Mouse (Mus musculus): ENCODE measurements around the gene Hcn2.
A peak's percentile ranks its signal among the peaks of the same experiment; 100 is the strongest.
"Not testable (repeated sequence)": the region's sequence is repeated elsewhere in the genome, so short reads cannot be mapped to it uniquely, and the experiment has no call there.

The Hcn2 gene

GRCm38 (mm10) chr10:79743650-79744365 lies 27.4 kb downstream of the Hcn2 start:
- DNase-seq (ENCODE audit: low spot score in 2 of 2) = no peak

- no peak for DNase-seq (ENCODE audit: low spot score in 2 of 2)
Measured at GRCm38 (mm10) chr10:79745411-79745810, 29.0 kb downstream of the Hcn2 start.

GRCm38 (mm10) chr10:79745898-79746773 lies 29.7 kb downstream of the Hcn2 start, which contains the start of gene Polrmt:
TSS of gene Polrmt (minus strand) at chr10:79746581.
- DNase-seq (ENCODE audit: low spot score in 2 of 2) = peak; percentile 86 to 95

- no peak for DNase-seq (ENCODE audit: low spot score in 2 of 2)
Measured at GRCm38 (mm10) chr10:79746774-79747151, 30.3 kb downstream of the Hcn2 start.

- DNase-seq (ENCODE audit: low spot score in 2 of 2) = no peak
Measured at GRCm38 (mm10) chr10:79748496-79748895, 32.1 kb downstream of the Hcn2 start.

GRCm38 (mm10) chr10:79754856-79755516 lies 38.6 kb downstream of the Hcn2 start, which contains the start of gene Fgf22:
TSS of gene Fgf22 (plus strand) at chr10:79755076.
- DNase-seq (ENCODE audit: low spot score in 2 of 2) = peak in 1 of 2 experiments; percentile 39

- no peak for DNase-seq (ENCODE audit: low spot score in 2 of 2)
Measured at GRCm38 (mm10) chr10:79755854-79756253, 39.4 kb downstream of the Hcn2 start.

GRCm38 (mm10) chr10:79756660-79757059 lies 40.2 kb downstream of the Hcn2 start:
- DNase-seq (ENCODE audit: low spot score in 2 of 2) = no peak

GRCm38 (mm10) chr10:79759675-79760074 lies 43.2 kb downstream of the Hcn2 start:
- DNase-seq (ENCODE audit: low spot score in 2 of 2) = not testable (repeated sequence)

- no peak for DNase-seq (ENCODE audit: low spot score in 2 of 2)
Measured at GRCm38 (mm10) chr10:79760603-79761143, 44.2 kb downstream of the Hcn2 start.

- no peak for DNase-seq (ENCODE audit: low spot score in 2 of 2)
Measured at GRCm38 (mm10) chr10:79762875-79763274, 46.4 kb downstream of the Hcn2 start.

- DNase-seq (ENCODE audit: low spot score in 2 of 2) = peak in 1 of 2 experiments; percentile 62
Measured at GRCm38 (mm10) chr10:79764234-79764633, 47.8 kb downstream of the Hcn2 start.

GRCm38 (mm10) chr10:79765228-79765745 lies 48.9 kb downstream of the Hcn2 start:
- DNase-seq (ENCODE audit: low spot score in 2 of 2) = no peak

GRCm38 (mm10) chr10:79766001-79766507 lies 49.6 kb downstream of the Hcn2 start:
- DNase-seq (ENCODE audit: low spot score in 2 of 2) = peak in 1 of 2 experiments; percentile 52

- DNase-seq (ENCODE audit: low spot score in 2 of 2) = peak; percentile 99
Measured at GRCm38 (mm10) chr10:79766508-79767325, 50.3 kb downstream of the Hcn2 start, which contains the start of gene Rnf126. TSS of gene Rnf126 (minus strand) at chr10:79766952.

- peak; percentile 70 to 88 for DNase-seq (ENCODE audit: low spot score in 2 of 2)
Measured at GRCm38 (mm10) chr10:79767372-79768244, 51.2 kb downstream of the Hcn2 start.

- DNase-seq (ENCODE audit: low spot score in 2 of 2) = peak; percentile 50 to 64
Measured at GRCm38 (mm10) chr10:79768400-79768799, 52.0 kb downstream of the Hcn2 start.

- no peak for DNase-seq (ENCODE audit: low spot score in 2 of 2)
Measured at GRCm38 (mm10) chr10:79769329-79769728, 52.9 kb downstream of the Hcn2 start.

GRCm38 (mm10) chr10:79772320-79772719 lies 55.9 kb downstream of the Hcn2 start:
- DNase-seq (ENCODE audit: low spot score in 2 of 2) = no peak

Data from urinary bladder, adult 18-20 months (tissue).